Mouse (Mus musculus) CD8-positive naive resting alpha-beta T cell, adult 57 days (primary cell): ENCODE results near the gene Vps26a. TPM values are rescaled to one million over a fixed set of nuclear protein-coding genes. Genes with fewer than 3 reads are reported as not detected.

ENCODE experiments used
- total RNA-seq: library from RNA; stranded (reverse); gene quantifications from one replicate; pipeline ENCODE4 v1.2.4, GENCODE M21; 2023

Vps26a gene
- total RNA-seq, result 25.7 TPM

DNA sequence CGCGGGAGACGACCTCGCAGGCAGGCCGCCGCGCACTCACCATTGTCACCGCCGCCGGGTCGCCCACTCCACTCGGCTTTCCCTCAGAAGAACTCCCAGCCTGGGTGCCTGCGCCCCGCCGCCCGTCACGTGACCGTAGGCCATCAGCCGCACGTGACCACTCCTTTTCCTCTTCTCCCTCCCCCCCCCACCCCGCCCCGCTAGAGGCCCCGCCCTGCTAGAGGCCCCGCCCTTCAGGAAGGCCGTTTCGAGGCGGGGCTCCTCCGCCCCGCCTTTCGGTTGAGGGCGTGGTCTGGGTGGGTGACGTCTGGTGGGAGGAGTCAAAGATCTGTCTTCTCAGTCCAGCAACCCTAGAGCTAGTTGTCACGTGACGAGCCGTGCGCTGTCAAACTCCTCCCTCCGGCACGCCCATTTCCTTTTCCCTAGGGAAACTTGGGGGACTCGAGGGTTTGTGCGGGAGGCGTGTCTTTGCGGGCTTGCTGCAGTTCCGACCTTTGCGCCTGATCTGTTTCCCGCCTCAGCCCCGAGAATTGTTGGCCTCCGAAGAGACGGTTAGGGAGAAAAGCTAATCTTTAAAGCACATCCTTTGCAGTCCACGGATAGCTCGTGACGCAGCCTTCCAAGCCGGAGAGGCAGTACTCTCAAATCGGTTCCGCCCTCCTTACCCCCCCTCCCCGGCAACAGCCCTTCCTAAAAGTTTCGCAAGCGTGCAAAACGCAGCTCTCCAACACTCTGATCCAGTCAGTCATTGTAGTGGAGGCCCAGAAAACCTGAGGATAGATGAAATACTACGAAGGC is at the start of gene Vps26a:
TSS of gene Vps26a (minus strand) at position 188 of the 798 bp plus-strand sequence.

DNA sequence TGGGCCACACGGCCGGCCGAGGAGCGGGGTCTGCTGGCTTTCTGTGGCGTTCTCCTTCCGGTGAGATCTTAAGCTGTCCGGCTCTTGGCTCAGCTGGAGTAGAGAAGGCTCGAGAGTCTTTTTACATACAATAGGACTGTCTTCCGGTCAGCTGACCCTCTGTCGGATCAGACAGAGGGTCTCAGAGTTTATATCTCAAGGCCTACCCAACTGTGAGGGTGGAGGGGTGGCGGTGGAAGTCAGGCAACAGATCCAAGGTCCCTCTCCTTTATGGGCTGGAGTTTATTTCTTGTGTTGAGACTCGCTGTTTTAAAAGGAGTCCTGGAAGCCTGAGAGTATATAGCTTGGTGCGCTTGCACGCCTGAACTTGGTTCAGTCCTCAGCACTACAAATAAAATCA is 40.7 kb upstream of the Vps26a start, which contains the start of gene Srgn:
TSS of gene Srgn (minus strand) at position 101 of the 400 bp plus-strand sequence.

GRCm38 (mm10) chr10:62449364-62450279 is 37.0 kb downstream of the Vps26a start, which contains the start of the genes 4930507D05Rik and Supv3l1:
Gene 4930507D05Rik, plus strand, starts transcription at chr10:62449489.
Gene Supv3l1, minus strand, starts transcription at chr10:62449738.

GRCm38 (mm10) chr10:62422255-62422654 is 64.3 kb downstream of the Vps26a start, which contains the start of gene Hkdc1:
Gene Hkdc1, minus strand, starts transcription at chr10:62422491.

Other genes starting within 250 kb of the Vps26a start
- gene Tacr2, start 234.4 kb downstream of the Vps26a start, total RNA-seq, result not detected
- gene Hk1, start 106.9 kb downstream of the Vps26a start, total RNA-seq, result 63.6 TPM
- gene Hkdc1, start 64.3 kb downstream of the Vps26a start, total RNA-seq, result not detected
- gene 4930507D05Rik, start 37.3 kb downstream of the Vps26a start, total RNA-seq, result not detected
- 30.5 TPM for gene Supv3l1, start 37.1 kb downstream of the Vps26a start, total RNA-seq
- 424 TPM for gene Srgn, start 40.6 kb upstream of the Vps26a start, total RNA-seq
- gene Kif1bp, start 91.7 kb upstream of the Vps26a start, total RNA-seq, result 20.2 TPM
- 134 TPM for gene Ddx21, start 115.5 kb upstream of the Vps26a start, total RNA-seq
- 122 TPM for gene Ddx50, start 164.4 kb upstream of the Vps26a start, total RNA-seq
- 0.15 TPM for gene Stox1, start 239.3 kb upstream of the Vps26a start, total RNA-seq